Mouse (Mus musculus): Measurements from ENCODE around the gene Spata32.

Spata32 gene

DNA sequence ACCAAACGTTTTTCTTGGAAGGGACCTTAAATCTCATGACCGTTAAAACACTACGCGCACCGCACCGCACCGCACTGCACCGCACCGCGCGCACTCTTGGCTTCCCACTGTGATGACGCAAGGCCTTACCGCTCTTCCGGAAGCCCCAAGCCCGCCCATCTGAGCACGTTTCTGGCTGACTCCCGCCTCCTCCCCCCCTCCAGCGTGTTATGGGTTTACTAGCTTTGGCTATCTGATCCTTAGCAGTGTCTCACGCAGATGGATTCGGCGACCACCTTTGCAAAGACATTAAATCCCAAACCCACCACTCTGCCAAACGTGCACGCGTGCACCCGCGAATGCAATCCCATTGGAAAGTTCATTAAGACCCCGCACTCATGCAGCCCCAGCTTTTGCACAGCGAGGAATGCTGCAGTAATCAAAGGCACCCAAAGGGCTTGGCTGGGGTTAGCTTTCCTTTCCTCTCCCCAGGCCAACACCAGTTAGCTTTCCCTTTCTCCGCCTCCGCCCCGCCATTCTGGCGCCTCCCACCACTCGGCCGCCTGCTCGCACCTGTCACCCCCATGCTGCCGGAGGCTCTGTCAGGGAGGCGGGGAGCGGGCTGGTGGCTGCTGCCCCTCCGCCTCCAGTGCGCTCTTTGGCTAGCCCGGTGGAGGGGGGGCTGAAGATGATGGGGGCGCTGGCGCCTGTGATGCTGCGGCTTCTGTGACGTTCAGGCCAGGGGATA is at the start of gene Spata32:
Gene Spata32 (minus strand): TSS at position 643 of the 727 bp plus-strand sequence.
- peak; percentile 17 for DNase-seq (ENCODE audit: low spot score)

DNA sequence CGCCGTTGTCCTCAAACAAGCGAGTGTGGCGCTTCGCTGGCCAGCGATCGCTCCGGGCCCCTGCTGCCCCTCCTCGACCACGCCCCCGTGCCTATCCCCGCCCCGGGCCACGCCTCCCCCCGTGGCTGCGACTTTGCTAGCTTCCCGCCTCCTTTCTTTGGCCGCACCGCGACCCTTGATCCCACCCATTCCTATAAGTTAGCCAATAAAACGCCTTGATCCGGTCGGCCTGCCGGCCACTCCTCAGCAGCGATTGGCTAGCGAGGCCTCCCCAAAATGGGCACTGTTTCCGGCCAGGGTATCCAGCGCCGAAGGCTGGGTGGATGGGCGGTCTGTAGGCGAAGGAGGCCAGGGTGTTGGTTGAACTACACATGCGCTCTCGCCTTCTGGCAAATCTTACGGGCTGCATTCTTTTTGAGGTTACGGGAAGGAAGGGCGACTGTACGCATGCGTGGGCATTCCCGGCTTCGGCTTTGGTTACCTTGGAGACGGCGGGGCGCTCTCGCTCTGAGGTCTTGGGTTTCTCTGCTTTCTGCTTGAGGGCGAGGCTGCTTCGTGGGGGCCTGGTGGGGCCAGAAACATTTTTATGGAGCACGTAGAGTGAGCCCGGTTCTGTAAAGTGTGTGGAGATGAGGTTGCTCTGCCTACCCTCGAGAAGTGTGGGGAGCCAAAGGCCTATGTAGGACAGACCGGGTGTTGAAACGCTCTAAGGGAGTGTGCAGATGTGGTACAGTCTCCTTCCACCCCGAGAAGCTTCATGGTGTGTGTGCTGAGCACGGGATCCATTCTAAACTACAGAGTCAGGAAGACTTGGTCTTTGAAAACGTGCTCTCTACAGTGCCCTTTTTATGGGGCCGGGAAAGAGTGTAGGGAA is 49.4 kb upstream of the Spata32 start, which contains the start of gene Map3k14:
Gene Map3k14 (minus strand): TSS at position 127 of the 874 bp plus-strand sequence.
- peak; percentile 89 for DNase-seq (ENCODE audit: low spot score)

GRCm38 (mm10) chr11:103266729-103267345 is 48.6 kb upstream of the Spata32 start:
- DNase-seq (ENCODE audit: low spot score): no peak

GRCm38 (mm10) chr11:103265856-103266255 is 47.6 kb upstream of the Spata32 start:
- no peak for DNase-seq (ENCODE audit: low spot score)

DNA sequence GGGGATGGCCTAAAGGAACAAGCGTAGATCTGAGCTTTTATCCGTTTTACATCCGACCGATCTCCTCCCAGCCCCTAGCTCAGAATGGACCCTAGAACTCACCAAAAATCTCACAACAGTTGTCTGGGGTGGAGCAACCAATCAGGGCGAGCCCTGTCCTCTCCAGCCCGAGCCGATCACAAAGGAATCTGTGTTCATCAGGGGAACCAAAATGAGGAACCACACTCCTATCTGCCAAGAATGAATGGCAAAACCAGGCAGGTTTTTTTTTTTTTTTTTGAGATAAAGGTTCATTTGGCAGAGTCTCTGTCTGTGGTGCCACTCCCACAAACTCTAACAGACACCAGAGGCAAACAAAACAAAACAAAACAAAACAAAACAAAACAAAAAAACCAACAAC is 47.0 kb upstream of the Spata32 start:
- no peak for DNase-seq (ENCODE audit: low spot score)

- no peak for DNase-seq (ENCODE audit: low spot score)
Measured at GRCm38 (mm10) chr11:103264427-103265005, 46.3 kb upstream of the Spata32 start.

- DNase-seq (ENCODE audit: low spot score): no peak
Measured at GRCm38 (mm10) chr11:103263551-103263950, 45.3 kb upstream of the Spata32 start.

DNA sequence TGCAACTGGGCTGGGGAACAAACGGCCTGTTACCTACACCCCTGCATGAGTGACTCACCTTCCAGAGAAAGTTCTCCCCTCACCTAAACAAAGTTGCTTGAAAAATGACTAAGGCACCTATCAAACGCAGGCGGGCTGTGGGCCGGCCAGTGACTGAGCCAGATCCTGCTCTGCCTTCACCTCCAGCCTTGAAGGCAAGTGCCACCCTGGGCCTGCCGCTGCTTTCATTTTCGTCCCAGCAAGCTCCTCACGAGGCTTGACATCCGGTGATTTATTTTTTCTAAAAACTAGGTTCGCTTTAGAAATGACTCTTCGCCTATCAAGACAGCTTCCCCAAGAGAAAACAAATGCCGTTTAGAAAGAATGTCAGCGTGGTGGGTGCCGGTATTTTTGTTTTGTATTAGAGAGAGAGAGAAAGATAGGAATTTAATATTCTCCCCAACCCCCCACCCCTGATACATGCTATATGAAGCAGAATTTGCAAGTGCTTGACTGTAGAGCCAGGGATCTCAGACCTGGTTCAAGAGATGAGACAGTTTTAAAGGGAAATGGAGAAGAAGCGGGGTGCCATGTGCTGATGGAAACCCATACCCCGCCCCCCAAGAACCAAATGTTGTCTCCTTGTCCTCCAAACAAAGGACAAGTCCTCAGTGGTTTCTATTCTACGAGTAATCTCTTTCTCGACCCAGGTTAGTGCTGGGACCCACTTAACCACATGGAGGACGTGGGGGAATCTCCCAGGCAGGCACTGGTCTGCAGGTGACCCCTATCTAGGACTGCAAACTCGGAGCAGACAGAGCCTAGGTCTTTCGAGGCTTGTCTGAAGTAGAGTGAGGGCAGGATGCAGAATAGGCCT is 44.4 kb upstream of the Spata32 start:
- DNase-seq (ENCODE audit: low spot score): peak; percentile 36

DNA sequence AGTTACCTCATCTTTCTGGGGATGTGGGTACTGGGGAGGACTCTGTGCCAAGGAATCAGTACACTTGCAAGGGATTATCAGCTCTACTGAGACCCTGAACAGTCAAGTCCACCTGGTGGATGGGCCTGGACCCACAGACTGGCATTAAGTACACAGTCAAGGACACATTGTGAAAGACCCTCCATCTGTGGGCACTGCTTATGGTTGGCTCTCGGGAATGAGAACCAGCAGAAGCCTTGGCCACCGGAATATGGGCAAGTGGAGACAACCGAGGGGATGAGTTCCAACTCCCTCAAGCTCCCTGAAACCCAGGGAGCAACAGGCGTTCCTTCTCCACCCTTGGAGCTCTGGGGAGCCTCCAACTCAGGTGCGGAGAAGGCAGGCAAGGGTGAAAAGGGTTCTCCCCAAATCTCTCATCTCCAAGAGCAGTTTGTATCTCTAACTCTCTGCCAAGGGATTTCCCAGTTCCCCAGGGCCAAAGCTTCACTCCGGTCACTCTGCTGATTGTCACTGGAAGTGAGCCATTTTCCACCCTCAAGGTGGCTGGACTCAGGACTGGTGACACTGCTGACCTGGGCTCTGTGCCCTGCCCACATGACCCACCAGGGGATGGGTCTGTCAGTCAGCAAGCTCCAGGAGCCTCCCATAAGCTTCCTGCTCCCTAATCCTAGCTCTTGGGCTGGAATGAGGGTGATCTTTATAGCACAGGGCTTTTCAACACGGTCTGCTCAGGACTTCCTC is 43.6 kb upstream of the Spata32 start:
- DNase-seq (ENCODE audit: low spot score): no peak

- no peak for DNase-seq (ENCODE audit: low spot score)
Measured at GRCm38 (mm10) chr11:103260515-103261192, 42.4 kb upstream of the Spata32 start.

DNA sequence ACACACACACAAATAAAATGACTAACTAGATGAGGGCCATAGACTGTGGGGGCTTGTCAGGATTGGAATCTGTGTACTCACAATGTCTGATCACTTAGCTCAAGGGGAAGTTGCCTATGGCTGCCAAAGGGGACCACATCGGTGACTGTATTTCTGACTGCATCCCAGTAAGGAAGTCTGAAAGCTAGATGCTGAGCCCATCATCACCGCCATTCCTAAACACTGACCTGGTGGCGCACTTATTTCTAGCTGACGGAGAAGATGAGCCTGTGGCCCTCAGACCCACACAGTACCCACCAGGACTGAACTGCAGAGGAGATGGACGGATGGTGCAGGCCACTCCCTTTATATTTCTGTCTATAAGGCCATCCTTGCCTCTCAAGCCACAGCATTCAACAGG is 41.8 kb upstream of the Spata32 start:
- no peak for DNase-seq (ENCODE audit: low spot score)

DNA sequence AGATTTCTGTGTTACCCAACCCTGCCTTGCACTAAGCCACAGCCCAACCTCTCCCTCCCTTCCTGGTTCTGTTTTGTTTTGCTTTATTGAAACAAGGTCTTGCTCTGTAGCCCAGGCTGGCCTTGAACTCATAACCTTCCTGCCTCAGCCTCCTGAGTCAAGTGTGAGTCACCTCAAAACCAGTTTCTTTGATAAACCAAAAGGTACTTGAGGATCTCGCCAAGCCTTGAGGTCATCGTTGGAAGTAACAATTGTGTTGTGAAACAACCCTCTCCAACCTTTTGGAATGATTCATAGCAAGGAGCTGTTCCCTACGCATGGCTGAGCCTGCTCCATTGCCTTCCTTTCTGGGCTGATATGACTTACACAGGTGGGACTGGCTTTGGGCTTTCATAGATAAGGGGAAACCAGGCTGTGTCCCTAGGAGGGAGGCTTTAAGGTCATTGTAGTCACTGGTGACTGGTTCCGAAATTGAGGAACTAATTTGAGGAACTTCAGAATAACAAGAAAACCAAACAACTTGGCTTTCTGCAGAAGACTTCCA is 39.8 kb upstream of the Spata32 start:
- no peak for DNase-seq (ENCODE audit: low spot score)

DNA sequence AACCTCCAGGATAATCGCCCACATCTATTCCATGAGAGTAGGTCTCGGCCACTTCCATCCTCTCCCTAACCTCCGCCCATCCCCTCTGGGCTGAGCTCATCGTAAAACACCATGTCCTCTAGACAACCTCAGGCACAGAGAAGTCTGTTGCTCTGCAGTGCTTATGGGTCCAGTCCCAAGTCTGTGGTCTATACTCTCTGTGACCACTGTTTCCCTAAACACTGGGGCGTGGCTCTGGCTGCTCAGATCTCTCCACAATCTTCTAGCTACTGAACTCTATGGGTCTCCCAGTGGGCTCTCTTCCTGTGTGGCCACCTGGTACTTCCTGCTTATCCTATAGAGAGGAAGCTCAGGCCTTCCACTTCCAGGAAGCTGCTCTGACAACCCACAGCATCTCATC is 35.4 kb upstream of the Spata32 start:
- DNase-seq (ENCODE audit: low spot score): no peak

- DNase-seq (ENCODE audit: low spot score): no peak
Measured at GRCm38 (mm10) chr11:103252380-103252779, 34.1 kb upstream of the Spata32 start.

DNA sequence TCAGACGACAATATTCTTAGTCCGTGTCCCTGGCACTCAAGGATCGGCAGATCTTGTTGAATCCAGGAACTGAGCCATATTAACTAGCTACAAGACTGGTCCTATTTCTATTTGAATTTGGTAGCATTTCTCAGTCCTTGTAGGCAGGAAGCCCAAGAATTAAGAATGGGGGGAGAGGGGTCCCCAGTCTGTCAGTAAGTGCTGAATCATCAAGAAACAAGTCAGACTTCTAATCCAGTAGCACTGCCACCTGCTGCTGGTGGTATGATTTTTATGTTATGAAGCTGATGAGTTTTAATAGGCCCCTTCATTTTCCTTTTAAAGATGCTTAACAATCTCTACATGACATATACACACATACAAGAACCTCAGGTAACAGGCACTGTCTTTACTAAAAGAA is 32.1 kb upstream of the Spata32 start:
- no peak for DNase-seq (ENCODE audit: low spot score)

- no peak for DNase-seq (ENCODE audit: low spot score)
Measured at GRCm38 (mm10) chr11:103249509-103249908, 31.3 kb upstream of the Spata32 start.

GRCm38 (mm10) chr11:103248837-103249236 is 30.6 kb upstream of the Spata32 start:
- no peak for DNase-seq (ENCODE audit: low spot score)

DNA sequence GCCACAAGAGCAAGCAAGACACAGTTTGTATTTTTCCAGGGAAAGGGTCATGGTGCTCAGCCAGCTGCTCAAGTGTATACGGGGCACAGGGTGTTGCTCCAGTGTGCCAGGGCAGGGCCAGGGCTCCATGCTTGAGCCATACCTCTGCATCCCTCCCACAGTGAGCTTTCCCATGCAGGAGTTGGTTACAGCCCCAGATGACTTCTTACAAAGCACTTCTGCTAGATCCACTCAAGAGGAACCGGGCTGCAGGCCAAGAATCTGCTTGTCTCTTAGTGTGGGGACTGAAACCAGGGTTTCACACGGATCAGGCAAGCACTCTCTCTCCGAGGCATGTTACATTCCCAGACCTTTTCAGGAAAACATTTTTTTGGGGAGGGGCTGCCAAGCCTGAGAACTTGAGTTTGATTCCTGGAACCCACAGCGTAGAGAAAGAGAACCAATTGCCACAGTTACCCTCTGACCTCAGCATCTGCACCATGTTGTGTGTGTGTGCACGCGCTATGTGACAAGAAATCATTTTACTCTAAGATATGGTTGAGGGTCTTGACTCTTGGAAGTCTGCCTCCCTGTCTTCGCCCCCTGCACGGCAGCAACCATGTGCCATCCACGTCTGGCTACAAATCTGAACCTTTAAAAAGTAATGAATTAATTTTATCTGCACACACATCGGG is 29.4 kb upstream of the Spata32 start:
- DNase-seq (ENCODE audit: low spot score): no peak

GRCm38 (mm10) chr11:103246731-103247290 is 28.6 kb upstream of the Spata32 start:
- no peak for DNase-seq (ENCODE audit: low spot score)

All from spleen, adult 12 weeks (tissue).